Mouse (Mus musculus) adrenal gland (tissue): ENCODE data around the gene Mvk.

ENCODE experiments used
- intact Hi-C: fragments of 180-260 bp; cut with DNase I; formaldehyde crosslinking; loops from one replicate; pipeline ENCODE4 v1.15.1; 2025
- long read RNA-seq, 2 experiments: library from polyadenylated mRNA; unstranded; transcript quantifications; one replicate each; pipeline ENCODE4 v2.0.0; 2020; ENCODE audit warnings: borderline replicate concordance in 1 of 2; ENCODE audit not compliant: insufficient replicate concordance in 1 of 2

Gene Mvk
- long read RNA-seq, experiment 1, transcript Mvk-201 (11 exons, 1,660 nt): major isoform, 12 of 26 reads
- long read RNA-seq, experiment 1, partial matches to known transcripts: 2 of 26 reads
- long read RNA-seq, experiment 1, other reads (novel, unspliced or antisense): 8 of 26 reads
- long read RNA-seq, experiment 2, transcript Mvk-201 (11 exons, 1,660 nt): major isoform, 11 of 47 reads
- long read RNA-seq, experiment 2, partial matches to known transcripts: 8 of 47 reads
- long read RNA-seq, experiment 2, other reads (novel, unspliced or antisense): 23 of 47 reads

DNA sequence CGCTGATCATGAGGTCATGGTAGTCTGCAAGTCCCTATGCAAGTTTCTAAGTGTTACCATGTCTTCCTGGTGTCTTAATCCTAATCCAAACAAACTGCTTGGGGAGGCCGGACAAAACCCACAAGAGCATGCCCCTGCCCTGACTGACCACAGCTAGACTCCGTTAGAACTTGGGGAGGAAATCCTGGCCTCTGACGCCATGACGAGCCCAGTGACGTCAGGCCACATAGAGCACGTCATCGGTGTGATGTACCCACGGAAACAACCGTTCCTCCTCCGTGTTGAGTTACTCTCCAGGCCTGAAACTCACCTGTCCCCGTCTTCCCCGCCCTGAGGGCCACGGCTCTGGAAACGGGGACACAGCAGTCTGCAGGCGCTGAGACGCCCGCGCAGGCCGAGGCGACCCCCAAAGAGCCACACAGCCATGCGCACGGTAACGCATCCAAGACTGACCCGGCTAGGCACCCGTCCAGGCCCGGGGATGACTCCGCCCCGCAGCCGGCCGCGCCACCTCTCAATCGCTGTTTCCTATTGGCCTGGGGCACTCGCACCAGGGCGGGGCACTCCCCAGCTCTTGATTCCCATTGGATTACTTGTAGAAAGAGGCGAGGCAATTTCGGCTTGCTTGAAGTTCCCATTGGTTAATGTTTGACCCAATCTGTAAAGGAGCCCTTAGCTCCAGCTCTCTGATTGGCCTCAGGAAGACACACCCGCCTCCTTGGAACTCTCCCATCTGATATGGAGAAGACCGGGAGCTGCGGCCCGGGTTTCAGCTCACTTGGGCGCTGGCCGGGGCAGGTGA, at the start of gene Mvk, which contains the start of gene Mmab:
Mvk (plus strand) TSS at position 704 of the 802 bp plus-strand sequence.
Mmab (minus strand) TSS at position 495 of the 802 bp plus-strand sequence.
- intact Hi-C loops: no loop called here

DNA sequence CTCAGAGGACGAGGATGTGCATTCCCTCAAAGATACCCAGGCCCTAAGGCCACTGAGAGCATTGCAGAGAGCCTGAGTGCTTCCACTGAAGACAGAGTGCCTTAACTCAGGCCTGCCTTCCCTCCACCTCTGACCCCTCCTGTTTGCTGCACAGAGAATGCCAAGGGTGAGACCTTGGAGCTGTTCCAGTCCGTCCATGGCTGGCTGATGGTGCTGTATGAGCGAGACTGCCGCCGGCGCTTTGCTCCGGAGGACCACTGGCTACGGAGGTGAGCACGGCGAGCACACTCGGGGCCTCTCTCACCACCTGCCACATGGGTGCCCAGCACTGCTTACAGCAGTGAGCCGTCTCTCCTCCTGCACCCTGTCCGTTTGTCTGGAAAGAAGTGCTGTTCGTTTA, 37.5 kb upstream of the Mvk start:
- intact Hi-C loops: no loop called here

DNA sequence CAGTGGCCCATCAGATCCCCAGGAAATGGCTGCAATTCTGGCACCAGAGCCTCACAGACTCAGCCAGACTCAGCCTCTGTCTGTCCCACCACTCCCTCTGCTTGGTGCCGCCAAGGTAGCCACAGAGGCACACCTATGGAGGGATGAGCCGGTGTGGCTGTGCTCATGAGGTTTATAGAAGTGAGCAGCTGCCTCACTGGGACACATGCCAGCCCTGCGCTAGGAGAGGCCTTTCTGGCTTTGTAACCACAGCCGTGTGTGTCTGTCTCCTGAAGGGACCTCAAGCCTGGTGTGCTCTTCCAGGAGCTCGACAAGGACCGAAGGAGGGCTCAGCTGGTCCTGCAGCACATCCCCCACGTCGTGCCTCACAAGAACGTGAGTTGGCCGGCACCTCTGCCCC, 36.8 kb upstream of the Mvk start:
- intact Hi-C loops: no loop called here

DNA sequence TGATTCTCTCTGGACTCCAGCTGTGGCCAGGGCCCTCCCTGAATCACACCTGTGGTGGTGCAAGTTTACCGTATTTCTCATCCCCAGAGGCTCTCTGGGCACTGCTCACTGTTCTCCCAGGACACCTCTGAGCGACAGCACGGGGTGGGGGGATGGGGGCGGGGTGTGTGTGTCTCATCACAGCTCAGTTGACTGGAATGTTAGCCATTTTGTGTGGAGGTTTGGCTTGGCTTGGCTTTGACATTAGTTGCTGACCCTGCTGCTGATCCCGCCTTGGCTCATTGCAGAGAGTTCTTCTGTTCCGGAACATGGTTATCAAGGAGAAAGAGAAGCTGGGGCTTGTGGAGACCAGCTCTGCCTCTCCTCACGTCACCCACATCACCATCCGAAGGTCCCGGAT, 36.3 kb upstream of the Mvk start:
- intact Hi-C loops: no loop called here

DNA sequence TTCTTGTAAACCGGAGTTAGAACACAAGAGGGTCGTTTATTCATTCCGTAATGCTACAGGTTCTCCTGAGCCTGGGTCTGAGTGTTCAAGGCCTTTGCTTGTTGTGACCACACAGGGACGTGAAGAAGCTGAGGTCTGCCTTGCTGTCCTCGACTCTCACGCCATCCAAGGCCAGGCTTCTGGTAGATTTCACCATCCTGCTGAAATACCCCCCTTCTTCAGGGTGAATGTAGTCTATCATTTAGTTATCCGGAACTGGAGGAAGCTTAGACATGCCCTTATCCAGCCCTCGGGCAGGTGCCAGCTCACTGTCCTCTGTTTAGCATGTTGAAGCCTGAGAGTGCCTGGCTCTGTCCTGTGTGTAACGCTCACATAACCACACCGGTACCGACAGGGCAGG, 35.2 kb upstream of the Mvk start:
- intact Hi-C loops: no loop called here

DNA sequence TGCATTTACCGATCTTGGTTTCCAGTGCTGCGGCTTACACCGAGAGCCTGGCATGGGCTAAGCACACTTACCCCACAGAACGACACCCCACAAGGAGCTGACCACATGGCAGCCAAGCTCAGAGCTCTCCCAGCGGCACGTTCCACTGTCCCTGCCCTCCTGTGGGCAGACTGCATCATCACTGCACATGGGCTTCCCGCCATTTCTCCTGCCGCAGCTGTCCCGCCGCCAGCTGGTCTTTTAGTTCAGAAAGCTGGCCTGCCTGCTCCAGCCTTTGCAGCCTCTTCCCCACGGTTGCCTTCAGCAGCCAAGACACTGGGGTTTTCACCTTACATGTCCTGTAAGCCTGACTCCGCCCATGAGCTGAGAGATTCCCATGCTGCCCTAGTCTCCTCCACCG, 33.6 kb upstream of the Mvk start:
- intact Hi-C loops: no loop called here

DNA sequence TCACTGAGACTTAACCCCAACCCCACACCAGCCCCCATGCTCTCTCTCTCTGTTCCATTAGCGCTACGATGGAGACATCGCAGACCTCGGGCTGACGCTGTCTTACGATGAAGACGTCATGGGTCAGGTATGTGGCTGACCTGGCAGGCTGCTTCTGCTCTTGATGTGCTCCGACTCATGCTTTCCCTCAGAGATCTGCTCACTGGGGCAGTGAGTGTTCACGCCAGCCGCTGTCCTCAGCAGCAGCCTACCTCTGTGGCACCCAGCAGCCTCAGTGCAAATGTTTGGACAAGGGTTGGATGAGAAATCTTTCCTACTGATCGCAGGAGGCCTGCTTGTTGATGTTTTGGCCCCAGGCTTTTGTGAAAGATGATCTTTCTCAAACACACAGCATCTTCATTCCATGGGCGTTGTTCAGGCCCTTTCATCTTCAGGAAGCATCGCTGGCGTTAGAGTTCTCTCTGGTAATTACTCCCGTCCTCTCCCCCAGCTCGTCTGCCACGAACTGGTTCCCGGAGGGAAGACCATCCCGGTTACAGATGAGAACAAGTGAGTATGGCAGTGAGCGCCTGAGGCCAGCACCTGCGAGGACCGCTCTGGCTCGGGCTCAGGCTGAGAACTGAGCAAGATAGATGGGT, 31.6 kb upstream of the Mvk start:
- intact Hi-C loops: no loop called here

DNA sequence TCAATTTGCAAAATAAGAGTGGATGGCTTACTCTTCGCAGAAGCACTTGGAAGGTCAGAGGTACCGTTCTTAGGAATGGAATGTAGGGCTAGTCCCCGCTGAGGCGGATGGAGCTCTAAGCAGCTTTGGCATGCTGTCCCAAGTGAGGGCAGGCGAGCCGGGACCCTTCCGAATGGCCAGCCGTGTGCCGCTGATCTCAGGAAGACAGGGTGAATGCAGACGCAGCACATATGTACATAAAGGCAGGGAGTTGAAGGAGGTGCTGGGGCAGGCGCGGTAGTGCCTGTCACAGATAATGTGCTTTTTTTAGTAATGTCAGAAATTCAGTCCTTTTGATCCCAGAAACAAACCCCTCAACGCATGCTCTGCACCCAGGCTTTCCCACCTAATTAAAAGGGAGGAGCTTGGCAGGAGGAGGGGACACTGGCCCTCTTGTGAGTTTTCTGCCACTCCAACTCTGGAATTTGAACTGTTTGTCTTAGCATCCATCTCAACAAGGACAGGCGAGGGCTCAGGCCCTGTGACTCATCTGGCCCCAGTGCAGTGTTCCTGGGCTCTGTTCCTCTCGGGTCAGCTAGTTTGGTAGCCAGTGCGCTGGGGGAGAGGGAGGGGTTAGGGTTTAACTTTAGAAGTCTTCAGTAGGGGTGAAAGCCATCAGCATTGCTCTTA, 30.9 kb upstream of the Mvk start:
- intact Hi-C loops: no loop called here

DNA sequence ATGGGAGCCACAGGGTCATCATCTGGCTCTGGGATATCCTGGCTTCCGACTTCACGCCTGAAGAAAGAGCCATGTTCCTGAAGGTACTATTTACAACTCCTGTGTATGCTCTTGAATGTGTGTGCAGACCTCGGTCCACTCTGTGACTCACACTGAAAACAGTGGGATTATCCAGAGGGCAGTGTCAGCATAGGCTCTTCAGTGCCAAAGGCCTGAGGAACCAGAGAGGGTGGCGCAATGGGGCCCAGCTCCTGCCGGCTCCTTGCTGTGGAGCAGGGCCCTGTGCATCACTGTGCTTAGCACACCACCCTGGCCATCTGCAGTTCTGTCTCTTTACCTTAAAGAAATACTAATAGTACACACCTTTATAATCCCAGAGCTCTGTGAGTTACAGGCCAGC, 28.5 kb upstream of the Mvk start:
- intact Hi-C loops: no loop called here

DNA sequence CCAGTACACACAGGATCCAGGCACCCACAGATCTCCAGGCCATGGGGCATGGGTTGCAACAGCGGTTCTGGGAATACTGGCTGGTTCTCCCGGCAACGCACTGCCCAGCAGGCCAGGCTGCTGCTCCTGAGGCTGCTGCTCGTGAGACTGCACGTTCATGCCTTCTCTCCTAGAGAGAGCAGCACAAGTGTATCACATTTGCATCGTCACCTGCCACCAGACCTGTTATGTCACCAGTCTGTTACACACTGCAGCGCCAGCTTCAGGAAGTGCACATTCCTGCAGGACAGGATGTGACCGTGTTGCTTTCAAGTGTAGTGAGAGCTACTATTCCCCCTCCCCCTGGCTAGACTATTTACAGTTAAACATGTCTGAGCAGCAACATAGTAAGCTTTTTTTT, 27.2 kb upstream of the Mvk start:
- intact Hi-C loops: no loop called here

DNA sequence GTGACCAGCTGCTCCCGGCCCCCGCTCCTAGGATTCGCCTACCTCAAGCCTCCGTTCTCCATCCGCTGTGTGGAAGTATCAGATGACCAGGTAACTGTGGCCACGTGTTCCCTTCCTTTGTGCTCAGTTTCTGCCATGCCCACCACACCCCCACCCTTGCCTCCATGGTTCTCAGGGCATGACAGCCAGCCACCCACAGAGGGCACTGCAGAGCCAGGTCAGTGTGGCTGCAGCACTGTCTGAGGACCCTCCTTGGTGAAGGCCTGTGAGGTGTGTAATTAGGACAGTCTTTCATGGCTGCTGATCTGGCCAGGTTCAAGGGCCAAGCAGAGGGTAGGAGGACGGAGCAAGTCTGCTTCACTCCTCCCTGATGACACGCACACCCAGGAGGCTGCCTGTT, 25.5 kb upstream of the Mvk start:
- intact Hi-C loops: no loop called here

DNA sequence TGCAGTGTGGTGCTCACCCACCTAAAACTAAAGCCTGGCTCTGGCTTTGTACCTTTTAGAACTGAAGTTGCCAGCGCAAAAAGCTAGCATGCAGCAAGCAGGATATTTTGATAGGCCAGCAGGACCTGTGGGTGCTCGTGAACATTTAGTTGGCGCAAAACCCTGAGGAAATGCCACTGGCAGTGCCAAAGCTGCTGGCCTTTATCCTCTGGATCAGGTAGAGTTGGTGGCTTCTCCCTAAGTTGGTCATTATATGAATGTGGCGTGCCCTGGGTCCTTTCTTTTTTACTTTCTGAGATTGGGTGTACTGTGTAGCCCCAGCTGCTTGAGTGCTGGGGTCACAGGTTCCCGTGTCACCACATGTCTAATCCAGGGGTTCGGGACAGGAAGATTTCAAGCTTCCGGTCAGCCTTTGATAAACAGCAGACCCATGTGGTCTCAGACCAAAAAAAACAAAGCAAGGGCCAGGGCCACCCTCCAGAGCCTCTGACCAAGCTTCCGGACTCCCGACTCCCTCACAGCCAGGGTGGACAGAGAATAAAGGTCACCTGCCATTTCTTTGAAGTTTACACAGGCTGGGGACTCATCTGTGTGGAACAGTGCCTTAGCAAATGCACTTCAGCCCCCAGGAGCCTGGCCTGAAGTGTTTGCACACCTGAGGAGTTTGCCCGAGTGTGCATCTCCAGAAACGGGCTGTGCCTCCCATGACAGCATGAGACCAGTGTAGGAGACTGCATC, 22.3 kb upstream of the Mvk start:
- intact Hi-C loops: no loop called here

DNA sequence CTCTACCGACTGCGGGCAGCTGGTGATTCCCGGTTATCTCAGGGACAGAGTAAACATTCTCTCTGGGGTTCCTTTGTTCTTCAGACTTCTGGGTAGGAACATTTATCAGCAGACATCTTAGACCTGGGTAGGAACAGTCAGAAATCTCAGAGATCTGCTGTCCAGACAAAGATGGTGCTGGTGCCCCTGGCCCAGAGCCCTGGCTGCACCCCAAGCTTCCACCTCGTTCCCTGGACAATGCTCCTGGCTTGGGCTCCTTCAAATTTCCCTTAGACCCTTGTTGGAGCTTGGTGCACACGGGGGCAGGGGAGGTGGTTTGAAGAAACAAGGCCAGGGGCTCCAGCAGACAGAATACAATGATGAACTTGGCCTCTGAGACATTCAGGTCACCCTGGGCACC, 21.5 kb upstream of the Mvk start:
- intact Hi-C loops: no loop called here

DNA sequence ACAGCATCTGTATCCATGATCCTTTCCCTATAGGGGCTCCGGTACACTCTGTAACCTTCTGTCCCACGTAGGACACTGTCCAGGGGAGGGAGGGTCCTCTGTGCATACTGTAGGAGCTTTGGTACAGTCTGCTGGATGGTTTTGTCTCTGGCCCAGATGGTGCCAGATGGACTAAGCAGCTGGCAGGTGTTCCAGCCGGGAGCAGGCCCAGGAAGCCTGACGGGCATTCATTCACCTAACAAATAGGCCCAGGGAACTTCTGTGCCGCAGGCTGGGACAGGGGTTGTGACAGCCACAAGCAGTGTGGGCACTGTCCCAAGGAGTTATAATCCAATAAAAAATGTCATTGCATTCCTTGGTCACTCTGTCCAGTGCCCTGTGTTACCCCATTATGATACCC, 20.1 kb upstream of the Mvk start:
- intact Hi-C loops: no loop called here

DNA sequence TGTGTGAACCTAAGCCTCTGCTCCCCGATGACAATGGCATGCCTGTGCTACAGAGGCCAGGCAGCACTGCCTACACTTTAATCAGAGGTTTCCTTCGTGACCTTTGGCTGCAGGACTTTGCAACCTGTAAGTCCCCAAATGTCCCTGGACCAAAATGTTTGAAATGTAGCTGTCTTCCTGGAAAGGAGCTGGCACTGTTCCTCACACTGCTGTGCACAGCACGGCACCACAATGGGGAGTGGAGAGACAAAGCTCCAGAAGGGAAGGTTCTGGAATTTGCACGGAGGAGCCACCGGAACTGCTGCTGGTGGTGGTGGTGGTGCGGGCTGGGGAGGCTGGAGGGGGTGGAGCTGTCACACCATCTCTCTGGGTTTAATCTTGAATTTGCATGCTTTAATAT, 17.3 kb upstream of the Mvk start:
- intact Hi-C loops: no loop called here

DNA sequence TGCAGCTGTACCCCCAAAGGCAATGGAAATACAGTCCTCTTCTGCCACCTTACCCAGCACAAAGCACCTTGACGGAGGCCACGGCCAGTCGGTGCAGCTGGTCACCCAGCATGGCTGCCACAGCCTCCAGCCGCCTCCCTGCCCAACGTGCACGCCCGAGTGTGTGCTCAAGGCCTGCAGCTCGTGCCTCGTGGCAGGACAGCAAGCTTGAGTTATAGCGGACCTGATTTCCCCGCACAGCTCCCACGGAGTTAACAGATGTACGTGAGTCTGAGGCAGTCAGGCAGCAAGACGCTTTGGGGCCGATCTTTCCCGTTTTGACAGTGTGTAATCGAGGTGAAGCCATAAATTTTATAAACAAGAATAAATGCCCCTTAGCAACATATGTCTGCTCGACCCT, 15.4 kb upstream of the Mvk start:
- intact Hi-C loops: no loop called here

DNA sequence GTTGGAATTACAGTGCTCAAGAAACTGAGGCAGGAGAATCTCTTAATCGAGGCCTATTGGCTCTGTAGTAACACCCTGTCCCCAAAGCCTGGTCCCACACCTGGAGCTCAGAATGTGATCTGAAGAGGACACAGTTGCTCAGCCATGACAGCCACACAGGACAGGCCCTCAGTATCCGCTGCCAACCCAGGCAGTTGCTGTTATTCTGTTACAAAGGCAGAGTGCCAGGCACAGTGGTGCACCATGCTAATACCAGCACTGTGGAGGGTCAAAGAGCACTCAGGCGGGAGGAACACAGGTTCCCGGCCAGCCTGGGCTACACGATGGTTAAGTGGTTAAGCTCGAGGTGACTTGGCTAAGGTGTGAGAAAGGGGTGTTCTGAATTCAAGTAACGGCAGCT, 14.3 kb upstream of the Mvk start:
- intact Hi-C loops: no loop called here

DNA sequence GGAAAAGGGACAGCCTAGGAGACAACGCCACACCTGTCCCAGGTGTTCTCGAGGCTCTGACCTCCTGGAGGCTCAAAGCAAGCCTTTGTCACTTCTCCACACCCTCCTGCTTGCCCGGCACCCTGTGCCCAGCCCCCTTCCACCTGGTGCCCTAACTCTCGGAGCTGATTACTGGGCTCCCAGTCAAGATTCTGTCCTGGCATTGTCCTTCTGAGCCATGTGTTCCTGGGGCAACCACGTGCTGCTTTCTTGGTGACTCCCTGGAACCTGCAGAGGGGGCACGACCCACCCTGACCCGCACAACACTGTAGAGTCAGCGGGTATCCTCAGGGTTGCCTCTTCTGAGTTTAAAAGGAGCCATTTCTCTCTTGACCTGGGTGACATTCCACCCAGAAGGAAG, 9.7 kb upstream of the Mvk start:
- intact Hi-C loops: no loop called here

DNA sequence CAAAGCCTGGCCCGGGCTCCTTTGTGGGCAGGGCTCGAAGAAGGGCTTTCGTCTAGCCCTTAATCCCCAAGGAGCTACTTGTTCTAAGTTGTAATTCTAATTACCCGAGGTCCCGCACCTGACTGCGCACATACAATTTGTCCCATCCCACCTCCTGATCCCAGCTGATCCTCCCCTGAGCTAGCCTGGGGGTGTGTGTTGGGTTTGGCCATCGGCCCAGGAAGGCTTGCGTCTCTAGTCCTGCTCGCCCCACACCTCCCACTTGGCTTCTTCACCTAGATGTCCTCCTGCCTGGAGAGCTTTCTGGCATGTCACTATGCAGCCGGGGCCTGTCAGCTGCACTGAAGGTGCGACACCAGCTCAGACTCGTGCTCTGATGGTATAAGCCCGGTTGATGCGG, 8.5 kb upstream of the Mvk start:
- intact Hi-C loops: no loop called here

DNA sequence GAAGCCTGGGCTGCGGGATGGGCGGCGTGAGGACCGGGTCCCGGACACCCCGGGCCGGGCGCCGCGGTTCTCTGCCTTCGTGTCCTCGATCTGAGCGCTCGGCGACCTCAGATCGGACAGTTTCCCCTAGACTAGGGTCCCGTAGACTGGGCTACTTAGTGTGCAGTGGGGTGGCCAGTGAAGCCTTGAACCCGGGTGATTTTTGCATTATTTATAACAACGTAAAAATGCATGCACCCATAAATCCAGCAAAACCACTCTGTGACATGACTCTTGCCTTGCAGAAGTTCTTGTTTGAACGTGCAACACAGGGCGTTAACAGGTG, 261 bp downstream of the Mvk start:
- intact Hi-C loops: no loop called here

DNA sequence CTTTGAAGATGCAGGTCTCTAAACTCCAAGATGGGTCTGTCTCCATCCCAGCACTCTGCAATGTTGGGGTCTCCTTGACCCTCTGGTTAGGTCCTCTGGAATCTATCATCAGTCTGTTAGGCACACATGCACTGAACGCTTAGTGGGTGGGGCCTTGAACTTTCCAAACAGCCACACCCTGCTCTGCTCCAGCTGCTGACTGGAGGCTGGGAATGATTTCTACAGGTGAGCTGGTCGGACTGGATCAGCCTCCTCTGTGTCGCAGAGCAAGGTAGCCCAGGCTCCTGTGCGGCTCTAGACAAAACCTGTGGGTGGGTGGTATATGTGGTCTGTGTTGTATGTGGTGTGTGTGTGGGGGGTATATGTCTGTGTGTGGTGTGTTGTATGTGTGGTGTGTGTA, 4.9 kb downstream of the Mvk start:
- intact Hi-C loops: no loop called here

DNA sequence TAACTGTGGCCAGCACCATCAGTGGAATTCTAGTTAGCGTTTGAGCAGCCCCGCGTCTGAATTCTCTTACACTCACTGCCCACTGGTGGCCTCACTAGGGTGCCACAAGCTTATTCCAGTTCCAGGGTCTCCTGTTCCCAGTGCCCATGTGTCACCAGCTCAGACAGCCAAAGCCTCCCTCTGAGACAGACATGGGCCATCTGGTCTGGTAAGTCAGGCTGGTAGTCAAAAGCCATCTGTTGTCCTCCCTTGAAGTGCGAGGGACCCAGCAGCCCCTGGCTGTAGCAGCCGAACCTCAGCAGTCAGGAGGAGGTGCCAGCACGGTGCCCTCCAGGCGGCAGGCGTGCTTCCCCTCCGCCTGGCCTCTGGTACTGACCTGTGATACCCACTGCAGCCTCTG, 12.2 kb downstream of the Mvk start:
- intact Hi-C loops: no loop called here
